In the genomic region with DNA sequence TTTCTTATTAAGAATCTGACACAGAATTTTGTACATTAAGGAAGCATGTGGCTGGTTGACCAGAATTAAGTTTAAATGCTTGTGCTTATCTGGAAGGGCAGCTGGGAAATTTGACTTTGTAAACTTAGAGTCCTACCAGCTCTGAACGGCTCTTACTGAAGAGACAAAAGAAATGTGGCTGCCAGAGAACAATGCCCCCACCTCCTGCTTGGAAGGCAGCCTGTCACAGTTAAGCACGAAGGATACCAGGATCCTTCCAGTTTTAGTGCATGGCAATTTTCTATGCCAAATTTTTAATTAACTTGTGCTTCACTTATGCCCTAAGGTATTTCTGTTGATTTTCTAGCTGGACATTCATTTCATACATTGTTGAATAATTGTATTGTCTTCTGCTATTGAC, we compare ENCODE assay signal across 25 mouse cellular contexts.
"Had no signal": no experiment of that assay in that cellular context is flagged by ENCODE, and none has a peak within 500 bp of the region (broad histone marks: within the 10 kb centered on the region; RNA-seq: fewer than 3 reads in every experiment).

No protein-coding gene starts in this region.

- H3K4me3 ChIP-seq: heart, adult 2 months; heart, embryonic 13.5 days; heart, embryonic 15.5 days; hindbrain, embryonic 12.5 days; kidney, embryonic 15.5 days; limb, embryonic 13.5 days; limb, embryonic 15.5 days had no signal

- H3K4me1 ChIP-seq: heart, embryonic 13.5 days; heart, embryonic 15.5 days; limb, embryonic 15.5 days had no signal

- H3K4me2 ChIP-seq: heart, embryonic 11.5 days; heart, embryonic 13.5 days; heart, embryonic 15.5 days; hindbrain, embryonic 12.5 days; hindbrain, embryonic 14.5 days; kidney, embryonic 15.5 days; limb, embryonic 13.5 days; limb, embryonic 15.5 days had no signal

- H3K27me3 ChIP-seq: heart, embryonic 13.5 days; heart, embryonic 15.5 days; hindbrain, embryonic 12.5 days; kidney, embryonic 15.5 days; limb, embryonic 13.5 days; limb, embryonic 15.5 days had no signal

- H3K36me3 ChIP-seq: heart, embryonic 13.5 days; heart, embryonic 15.5 days; hindbrain, embryonic 12.5 days; kidney, embryonic 15.5 days; limb, embryonic 13.5 days; limb, embryonic 15.5 days had no signal

- ATAC-seq: forebrain, postnatal 0 days; hindbrain, embryonic 16.5 days; intestine, embryonic 16.5 days had no signal

- DNase-seq: forebrain, postnatal 0 days; gastrocnemius, postnatal 14 days; gastrocnemius, postnatal 36 days; heart, adult 11 months; heart, adult 2 months; heart, postnatal 14 days; heart, postnatal 36 days; kidney, adult 11 months; kidney, adult 2 months; kidney, adult 9 months; kidney, postnatal 14 days; kidney, postnatal 36 days; layer of hippocampus, adult 9-11 months; layer of hippocampus, postnatal 36 days had no signal

- H3K9ac ChIP-seq: forebrain, postnatal 0 days; heart, embryonic 13.5 days; heart, embryonic 15.5 days; hindbrain, embryonic 12.5 days; hindbrain, embryonic 14.5 days; kidney, embryonic 15.5 days; limb, embryonic 13.5 days; limb, embryonic 15.5 days had no signal

- H3K27ac ChIP-seq: heart, adult 2 months; heart, embryonic 13.5 days; heart, embryonic 15.5 days; hindbrain, embryonic 12.5 days; hindbrain, embryonic 14.5 days; kidney, embryonic 15.5 days; kidney, postnatal 0 days; limb, embryonic 13.5 days; limb, embryonic 15.5 days had no signal

- H3K9me3 ChIP-seq: heart, embryonic 13.5 days; heart, embryonic 15.5 days; hindbrain, embryonic 12.5 days; kidney, embryonic 15.5 days; limb, embryonic 13.5 days; limb, embryonic 15.5 days had no signal
